Comparison of ENCODE assay signal across 17 mouse cellular contexts in the genomic region with DNA sequence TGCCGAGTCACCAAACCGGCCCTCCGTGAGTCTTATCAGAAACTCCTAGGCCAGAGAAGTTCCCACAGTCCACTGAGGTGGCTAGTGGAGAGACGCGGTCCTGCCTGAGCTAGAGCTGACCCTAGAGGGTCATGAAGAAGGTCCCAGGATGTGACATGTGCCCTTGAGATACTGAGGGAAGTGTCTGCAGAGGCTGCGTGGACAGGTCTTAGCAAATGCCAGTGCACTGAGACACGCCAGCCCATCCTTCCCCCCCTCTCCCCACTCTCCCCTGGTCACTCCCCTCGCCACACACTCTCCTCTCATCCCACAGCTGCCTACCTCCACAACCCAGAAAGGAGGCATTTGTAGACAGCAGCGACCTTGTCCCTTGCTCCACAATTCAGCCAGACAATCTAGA.
DNase-seq lines count a peak whose midpoint lies in the region; ATAC-seq and TF ChIP-seq lines count a peak whose summit lies in the region.
"Had no signal": no experiment of that assay in that cellular context is flagged by ENCODE, and none has a peak within 500 bp of the region (broad histone marks: within the 10 kb centered on the region; RNA-seq: fewer than 3 reads in every experiment).

No protein-coding gene starts in this region.

- no peak for TF ChIP-seq CTCF in lung, postnatal 0 days (IDR thresholded peaks at IDR 0.05)

- H3K27ac ChIP-seq in heart, embryonic 10.5 days, result peak overlapping the region; percentile 43; the same call in 1 of the 2 replicates
- peak overlapping the region; percentile 85; the same call in 1 of the 2 replicates for H3K27ac ChIP-seq in kidney, embryonic 15.5 days
- H3K27ac ChIP-seq in lung, postnatal 0 days (ENCODE audit: low read length), result peak overlapping the region; percentile 43
- H3K27ac ChIP-seq in stomach, embryonic 16.5 days (ENCODE audit: low read length), result peak overlapping the region; percentile 34; the same call in 1 of the 2 replicates
- H3K27ac ChIP-seq: embryonic facial prominence, embryonic 12.5 days; hindbrain, embryonic 10.5 days; midbrain, embryonic 15.5 days had no signal

- 42% methylated on average over 9 of the region's 9 CpGs for WGBS in heart, embryonic 10.5 days
- 73% methylated on average over 9 of the region's 9 CpGs for WGBS in kidney, embryonic 15.5 days
- WGBS in lung, postnatal 0 days, result 38% methylated on average over 9 of the region's 9 CpGs
- WGBS in stomach, embryonic 16.5 days, result 54% methylated on average over 9 of the region's 9 CpGs

- no peaks in the 10 kb centered on the region for H3K36me3 ChIP-seq in heart, embryonic 10.5 days
- H3K36me3 ChIP-seq in kidney, embryonic 15.5 days, result no peaks in the 10 kb centered on the region
- H3K36me3 ChIP-seq in lung, postnatal 0 days (ENCODE audit: insufficient read depth, low read length), result no peaks in the 10 kb centered on the region
- no peaks in the 10 kb centered on the region for H3K36me3 ChIP-seq in stomach, embryonic 16.5 days (ENCODE audit: control insufficient read depth, insufficient read depth, low read length)
- H3K36me3 ChIP-seq: embryonic facial prominence, embryonic 12.5 days; midbrain, embryonic 15.5 days had no signal

- H3K4me2 ChIP-seq in kidney, embryonic 15.5 days, result peak overlapping the region; percentile 54
- peak overlapping the region; percentile 53 for H3K4me2 ChIP-seq in lung, postnatal 0 days (replicated peaks; ENCODE audit: low read depth, low read length)
- peak overlapping the region; percentile 58 for H3K4me2 ChIP-seq in stomach, embryonic 16.5 days (ENCODE audit: low read depth, low read length)
- H3K4me2 ChIP-seq: embryonic facial prominence, embryonic 12.5 days; midbrain, embryonic 15.5 days had no signal

- intact Hi-C loops in heart, postnatal 14 days (cut with DNase I), result no loop called here

- 0 out of 2 replicates have a peak overlapping the region, but pooled peaks have one; percentile 23 for H3K9ac ChIP-seq in kidney, embryonic 15.5 days
- H3K9ac ChIP-seq in lung, postnatal 0 days (replicated peaks; ENCODE audit: low read depth), result 0 out of 2 replicates have a peak overlapping the region, but pooled peaks have one; percentile 9
- peak overlapping the region; percentile 74 for H3K9ac ChIP-seq in stomach, embryonic 16.5 days (ENCODE audit: low read length)
- H3K9ac ChIP-seq: embryonic facial prominence, embryonic 12.5 days; midbrain, embryonic 15.5 days had no signal

- no peak for TF ChIP-seq EP300 in lung, postnatal 0 days (IDR thresholded peaks at IDR 0.05)

- no peaks in the 10 kb centered on the region for H3K9me3 ChIP-seq in heart, embryonic 10.5 days
- no peaks in the 10 kb centered on the region for H3K9me3 ChIP-seq in kidney, embryonic 15.5 days (replicated peaks)
- no peaks in the 10 kb centered on the region for H3K9me3 ChIP-seq in lung, postnatal 0 days (ENCODE audit: low read length)
- no peaks in the 10 kb centered on the region for H3K9me3 ChIP-seq in stomach, embryonic 16.5 days (replicated peaks; ENCODE audit: control insufficient read depth, low read length)
- H3K9me3 ChIP-seq: embryonic facial prominence, embryonic 12.5 days; hindbrain, embryonic 10.5 days; midbrain, embryonic 15.5 days had no signal

- no peak for DNase-seq in heart, embryonic 10.5 days (ENCODE audit: low spot score)
- no peak for DNase-seq in heart, postnatal 14 days
- no peak for DNase-seq in kidney, adult 8-10 months
- no peak for DNase-seq in lung, postnatal 0 days (ENCODE audit: low spot score)
- no peak for DNase-seq in lung, adult 18-20 months
- DNase-seq in cerebellum, adult 8-10 months, result no peak
- DNase-seq: B cell, adult 2 months; cerebellum, adult 11-12 months; gastrocnemius, postnatal 10 days; kidney, adult 11 months; liver; thymus, adult 2 months had no signal

- peaks cover 77% of the 10 kb centered on the region for H3K4me1 ChIP-seq in heart, embryonic 10.5 days
- H3K4me1 ChIP-seq in kidney, embryonic 15.5 days, result peaks cover 87% of the 10 kb centered on the region
- peaks cover 31% of the 10 kb centered on the region; the same call in 1 of the 2 replicates for H3K4me1 ChIP-seq in lung, postnatal 0 days (ENCODE audit: insufficient read depth, low read depth, low read length)
- peaks cover 57% of the 10 kb centered on the region for H3K4me1 ChIP-seq in stomach, embryonic 16.5 days (ENCODE audit: control insufficient read depth, insufficient read depth, low read length)

- no peak for ATAC-seq in kidney, embryonic 15.5 days (replicated peaks; ENCODE audit: low FRiP score)
- ATAC-seq in lung, postnatal 0 days, result no peak
- no peak for ATAC-seq in stomach, embryonic 16.5 days (ENCODE audit: insufficient read depth, low FRiP score)
- ATAC-seq: midbrain, embryonic 15.5 days had no signal

- peaks cover 93% of the 10 kb centered on the region for H3K27me3 ChIP-seq in heart, embryonic 10.5 days (ENCODE audit: insufficient read depth, poor library complexity, severe bottlenecking)
- H3K27me3 ChIP-seq in kidney, embryonic 15.5 days, result no peaks in the 10 kb centered on the region
- no peaks in the 10 kb centered on the region for H3K27me3 ChIP-seq in lung, postnatal 0 days (replicated peaks; ENCODE audit: insufficient read depth, low read length)
- no peaks in the 10 kb centered on the region for H3K27me3 ChIP-seq in stomach, embryonic 16.5 days (ENCODE audit: control insufficient read depth, insufficient read depth, low read length)
- H3K27me3 ChIP-seq: embryonic facial prominence, embryonic 12.5 days; midbrain, embryonic 15.5 days had no signal

- H3K4me3 ChIP-seq in heart, embryonic 10.5 days, result no peak overlapping the region
- peak overlapping the region; percentile 38 for H3K4me3 ChIP-seq in kidney, embryonic 15.5 days (replicated peaks)
- peak overlapping the region; percentile 25 for H3K4me3 ChIP-seq in lung, postnatal 0 days (ENCODE audit: low read depth, low read length)
- H3K4me3 ChIP-seq in stomach, embryonic 16.5 days (replicated peaks; ENCODE audit: low read length), result peak overlapping the region; percentile 50
- H3K4me3 ChIP-seq: embryonic facial prominence, embryonic 12.5 days; hindbrain, embryonic 10.5 days; midbrain, embryonic 15.5 days had no signal

Comparison
In these comparisons a context has a peak if more than half of its experiments do, and no peak if none do; other contexts are left out.
1. H3K27ac ChIP-seq: peak in every context shown above with its lines; median percentile 85 in kidney, embryonic 15.5 days; 43 in heart, embryonic 10.5 days; 43 in lung, postnatal 0 days; 34 in stomach, embryonic 16.5 days.
2. H3K9ac ChIP-seq: peak in every context shown above with its lines; median percentile 74 in stomach, embryonic 16.5 days; 23 in kidney, embryonic 15.5 days; 9 in lung, postnatal 0 days.